Mouse (Mus musculus): Measurements from ENCODE around the gene G6pc. TPM values are rescaled to one million over a fixed set of nuclear protein-coding genes. Genes with fewer than 3 reads are reported as not detected.
A peak's percentile ranks its signal among the peaks of the same experiment; 100 is the strongest.
"Not testable (repeated sequence)": the region's sequence is repeated elsewhere in the genome, so short reads cannot be mapped to it uniquely, and the experiment has no call there.

Gene G6pc
- polyA plus RNA-seq, 1 experiment from 2014 or later: not detected

DNA sequence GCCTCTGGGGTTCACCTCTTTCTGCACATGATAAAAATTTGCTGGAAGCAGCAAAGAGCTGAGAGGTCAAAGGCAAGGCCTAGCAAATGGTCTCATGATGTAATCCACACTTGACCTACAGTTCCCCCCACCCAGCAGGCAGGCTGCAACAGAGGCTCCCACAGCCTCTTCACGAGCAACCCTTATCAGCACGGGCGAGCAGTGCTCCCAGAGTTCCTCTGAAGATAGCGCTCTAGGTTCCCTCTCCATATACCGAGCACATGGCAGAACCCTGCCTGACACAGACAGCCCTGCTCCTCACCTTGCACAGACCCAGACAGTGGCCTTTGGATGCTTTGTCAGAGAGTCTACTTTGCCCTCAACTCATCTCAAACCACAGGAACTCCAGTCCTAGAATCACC, 2.8 kb upstream of the G6pc start:
- 80% methylated on average over 5 of the region's 5 CpGs for WGBS
- Histone ChIP-seq H3K36me3 (no peaks in the 10 kb centered on the region), H3K27ac (no peak overlapping the region)

DNA sequence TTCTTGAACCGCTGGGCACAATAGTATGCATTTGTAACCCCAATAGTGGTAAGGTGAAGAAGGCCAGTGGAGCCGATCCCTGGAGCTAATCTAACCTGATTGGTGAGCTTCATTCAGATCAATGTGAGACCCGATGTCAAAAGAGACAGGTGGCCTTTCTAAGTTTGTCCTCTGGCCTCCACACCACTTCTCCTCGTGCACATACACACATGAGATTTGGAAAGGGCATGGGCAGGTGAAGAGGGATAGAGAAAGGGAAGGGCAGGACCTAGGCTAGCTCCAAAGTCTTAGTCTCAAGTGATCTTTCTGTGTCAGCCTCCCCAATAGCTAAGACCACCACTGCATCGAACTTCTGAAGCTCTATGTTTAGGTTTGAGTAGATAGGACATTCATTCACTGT, 2.8 kb downstream of the G6pc start:
- Histone ChIP-seq H3K27ac (no peak overlapping the region), H3K9me3 (no peaks in the 10 kb centered on the region), H3K4me3 (no peak overlapping the region), H3K36me3 (no peaks in the 10 kb centered on the region), H3K4me1 (replicated peaks) (no peaks in the 10 kb centered on the region), H3K27me3 (ENCODE audit: insufficient read depth, poor library complexity, severe bottlenecking) (no peaks in the 10 kb centered on the region)
- no peak for DNase-seq (ENCODE audit: low spot score)
- 81% methylated on average over 5 of the region's 5 CpGs for WGBS

More for the DNA sequence above, 2.8 kb upstream of the G6pc start:
- 0 out of 2 replicates have a peak, but pooled peaks cover 4% of the 10 kb centered on the region for H3K4me1 ChIP-seq (replicated peaks)
- H3K27me3 ChIP-seq (ENCODE audit: insufficient read depth, poor library complexity, severe bottlenecking): no peaks in the 10 kb centered on the region
- no peaks in the 10 kb centered on the region for H3K9me3 ChIP-seq
- DNase-seq (ENCODE audit: low spot score): no peak
- no peak overlapping the region for H3K4me3 ChIP-seq

DNA sequence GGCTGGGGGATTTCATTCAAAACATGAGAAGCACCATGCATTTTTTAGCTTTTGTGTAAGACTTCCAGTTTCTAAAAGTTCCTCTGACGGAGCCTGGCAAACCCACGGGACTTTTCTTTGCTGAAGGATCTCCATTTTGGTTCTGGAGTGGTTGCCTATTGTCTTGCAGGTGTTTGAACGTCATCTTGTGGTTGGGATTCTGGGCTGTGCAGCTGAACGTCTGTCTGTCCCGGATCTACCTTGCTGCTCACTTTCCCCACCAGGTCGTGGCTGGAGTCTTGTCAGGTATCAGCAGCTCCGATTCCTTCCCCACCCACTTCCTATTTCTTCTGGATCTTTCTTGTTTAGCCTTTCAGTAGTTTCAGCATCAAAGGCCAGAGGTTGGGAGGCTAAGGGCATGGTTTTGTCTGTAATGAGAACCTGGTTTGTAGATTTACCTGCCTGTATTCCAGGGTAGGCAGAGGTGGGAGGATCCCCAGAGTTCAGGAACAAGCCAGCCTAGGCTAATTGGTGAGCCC, 7.1 kb downstream of the G6pc start:
- 73% methylated on average over 7 of the region's 7 CpGs for WGBS
- no peaks in the 10 kb centered on the region for H3K36me3 ChIP-seq
- H3K27ac ChIP-seq: no peak overlapping the region
- no peak overlapping the region for H3K4me3 ChIP-seq
- H3K4me1 ChIP-seq (replicated peaks): no peaks in the 10 kb centered on the region
- DNase-seq (ENCODE audit: low spot score): no peak
- no peaks in the 10 kb centered on the region for H3K9me3 ChIP-seq
- H3K27me3 ChIP-seq (ENCODE audit: insufficient read depth, poor library complexity, severe bottlenecking): 0 out of 2 replicates have a peak, but pooled peaks cover 7% of the 10 kb centered on the region

DNA sequence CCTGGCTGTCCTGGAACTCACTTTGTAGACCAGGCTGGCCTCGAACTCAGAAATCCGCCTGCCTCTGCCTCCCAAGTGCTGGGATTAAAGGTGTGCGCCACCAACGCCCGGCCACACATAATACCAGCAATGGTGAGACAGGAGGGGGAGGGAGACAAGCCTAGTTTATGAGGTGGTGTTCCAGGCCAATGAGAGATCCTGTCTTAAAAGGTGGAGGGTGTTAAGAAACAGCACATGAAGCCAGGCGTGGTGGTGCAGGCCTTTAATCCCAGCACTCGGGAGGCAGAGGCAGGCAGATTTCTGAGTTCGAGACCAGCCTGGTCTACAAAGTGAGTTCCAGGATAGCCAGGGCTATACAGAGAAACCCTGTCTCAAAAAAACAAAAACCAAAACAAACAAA, 10.8 kb downstream of the G6pc start:
- H3K4me1 ChIP-seq (replicated peaks); H3K27me3 ChIP-seq (ENCODE audit: insufficient read depth, poor library complexity, severe bottlenecking); H3K36me3 ChIP-seq; H3K9me3 ChIP-seq; DNase-seq (ENCODE audit: low spot score); H3K27ac ChIP-seq; H3K4me3 ChIP-seq: not testable (repeated sequence)
- 93% methylated on average over 8 of the region's 8 CpGs for WGBS

DNA sequence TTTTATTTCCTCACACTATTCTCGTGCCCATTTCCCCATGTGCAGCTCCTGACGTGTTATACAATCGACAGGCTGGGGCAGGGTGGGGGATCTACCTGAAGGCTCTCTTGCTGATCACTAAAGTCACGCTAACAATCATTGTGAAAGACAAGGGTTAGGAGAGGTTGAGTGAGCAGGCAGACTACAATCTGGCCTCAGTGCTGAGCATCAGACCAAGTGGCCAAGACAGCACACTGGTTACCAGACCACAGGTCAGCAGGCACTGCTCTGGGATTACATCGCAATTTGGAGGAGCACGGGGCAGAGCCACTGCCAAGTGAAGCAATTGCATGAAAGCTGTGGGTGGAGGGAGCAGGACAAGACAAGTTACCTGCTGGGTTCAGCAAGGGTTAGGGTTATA, 11.6 kb downstream of the G6pc start:
- Histone ChIP-seq H3K27ac (no peak overlapping the region), H3K4me3 (no peak overlapping the region), H3K4me1 (replicated peaks) (peaks cover 6% of the 10 kb centered on the region), H3K36me3 (no peaks in the 10 kb centered on the region), H3K9me3 (no peaks in the 10 kb centered on the region), H3K27me3 (ENCODE audit: insufficient read depth, poor library complexity, severe bottlenecking) (0 out of 2 replicates have a peak, but pooled peaks cover 7% of the 10 kb centered on the region)
- no peak for DNase-seq (ENCODE audit: low spot score)
- 85% methylated on average over 6 of the region's 6 CpGs for WGBS

DNA sequence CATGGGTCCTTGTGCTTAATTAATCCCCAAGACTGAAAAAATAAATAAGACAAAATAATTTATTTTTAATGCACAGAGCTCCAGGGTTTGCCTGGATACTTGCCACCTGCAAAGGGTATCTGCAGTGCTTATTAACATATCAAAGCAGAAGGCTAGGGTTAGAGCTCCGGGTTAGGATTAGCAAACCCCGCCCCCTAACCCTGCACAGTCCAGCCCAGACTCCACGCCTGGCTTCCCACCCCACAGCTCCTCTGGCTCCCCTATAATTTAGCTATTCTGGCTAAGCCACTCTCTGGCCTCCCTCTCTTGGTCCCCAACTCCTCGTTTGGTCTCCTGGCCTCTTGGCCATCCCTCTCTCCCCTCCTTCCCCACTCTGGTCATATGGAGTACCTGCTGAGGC, 14.5 kb downstream of the G6pc start:
- no peaks in the 10 kb centered on the region for H3K27me3 ChIP-seq (ENCODE audit: insufficient read depth, poor library complexity, severe bottlenecking)
- no peak overlapping the region for H3K27ac ChIP-seq
- H3K9me3 ChIP-seq: no peaks in the 10 kb centered on the region
- H3K4me3 ChIP-seq: no peak overlapping the region
- no peaks in the 10 kb centered on the region for H3K36me3 ChIP-seq
- 15% methylated on average over 4 of the region's 4 CpGs for WGBS
- H3K4me1 ChIP-seq (replicated peaks): peaks cover 6% of the 10 kb centered on the region
- DNase-seq (ENCODE audit: low spot score): peak; percentile 13

DNA sequence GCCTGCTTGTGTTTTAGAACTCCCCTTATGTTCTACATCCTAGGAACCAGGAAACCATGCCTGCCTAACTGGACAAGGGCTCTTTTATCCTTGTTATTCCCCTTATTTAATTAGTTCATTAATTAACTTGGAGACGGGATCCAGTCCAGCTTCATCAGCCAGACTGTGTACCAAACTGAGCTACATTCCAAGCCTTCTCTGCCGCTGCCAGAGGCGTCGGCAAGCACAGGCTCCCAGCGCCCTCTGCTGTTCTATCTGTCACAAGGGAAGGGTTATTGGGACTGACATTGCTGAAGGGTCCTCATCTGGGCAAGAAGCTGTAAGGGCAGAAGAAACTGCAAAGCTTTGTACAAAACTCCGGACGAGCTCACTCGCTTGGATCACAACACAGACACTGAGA, 27.7 kb downstream of the G6pc start:
- Histone ChIP-seq H3K4me1 (replicated peaks) (no peaks in the 10 kb centered on the region), H3K27me3 (ENCODE audit: insufficient read depth, poor library complexity, severe bottlenecking) (no peaks in the 10 kb centered on the region), H3K9me3 (no peaks in the 10 kb centered on the region), H3K27ac (no peak overlapping the region), H3K36me3 (no peaks in the 10 kb centered on the region), H3K4me3 (no peak overlapping the region)
- WGBS: 8% methylated on average over 8 of the region's 8 CpGs
- DNase-seq (ENCODE audit: low spot score): peak; percentile 76

DNA sequence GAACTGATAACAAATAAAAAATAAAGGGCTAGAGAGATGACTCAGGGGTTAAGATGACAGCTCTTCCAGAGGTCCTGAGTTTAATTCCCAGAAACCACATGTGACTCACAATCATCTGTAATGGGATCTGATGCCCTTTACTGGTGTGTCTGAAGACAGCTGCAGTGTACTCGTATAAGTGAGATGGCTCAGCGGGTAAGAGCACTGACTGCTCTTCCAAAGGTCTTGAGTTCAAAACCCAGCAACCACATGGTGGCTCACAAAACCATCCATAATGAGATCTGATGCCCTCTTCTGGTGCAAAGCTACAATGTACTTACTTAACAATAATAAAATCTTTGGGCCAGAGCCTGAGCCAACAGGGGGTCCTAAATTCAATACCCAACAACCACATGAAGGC, 47.9 kb downstream of the G6pc start:
- whole genome bisulfite sequencing: 91% methylated on average over 2 of the region's 2 CpGs
- Histone ChIP-seq H3K27me3 (ENCODE audit: insufficient read depth, poor library complexity, severe bottlenecking) (no peaks in the 10 kb centered on the region), H3K4me1 (replicated peaks) (peaks cover 10% of the 10 kb centered on the region), H3K4me3 (no peak overlapping the region), H3K27ac (no peak overlapping the region), H3K36me3 (peaks cover 47% of the 10 kb centered on the region), H3K9me3 (no peaks in the 10 kb centered on the region)
- no peak for DNase-seq (ENCODE audit: low spot score)

DNA sequence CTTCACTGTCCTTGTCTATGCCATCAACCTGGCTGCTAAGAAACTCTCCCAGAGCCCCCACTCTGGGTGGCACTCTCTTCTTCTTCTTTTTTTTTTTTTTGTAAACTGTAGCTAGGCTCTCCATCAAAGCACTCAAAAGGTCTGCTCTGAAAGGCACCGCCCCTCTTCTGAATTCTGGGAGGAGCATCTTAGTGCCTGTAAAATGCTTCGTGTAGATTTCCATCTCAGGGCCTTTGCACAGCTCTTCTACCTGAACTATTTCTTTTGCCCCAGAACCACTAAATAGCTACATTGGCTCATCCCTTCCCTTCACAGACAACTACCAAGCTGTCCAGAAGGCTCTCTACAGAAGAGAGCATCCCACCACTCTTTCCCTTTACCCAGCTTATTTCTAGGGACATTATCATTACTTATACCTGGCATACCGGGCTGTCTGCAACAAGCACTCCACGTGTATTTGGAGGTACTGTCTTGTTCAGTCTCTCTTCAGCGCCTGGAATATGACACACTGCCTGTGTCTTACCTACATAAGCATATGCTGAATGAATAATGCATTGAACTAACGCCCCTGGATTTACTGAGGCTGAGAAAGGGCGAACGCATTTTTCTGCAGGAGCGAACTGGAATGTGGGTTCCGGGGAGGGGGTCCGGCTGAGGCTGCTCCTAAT, 49.2 kb downstream of the G6pc start:
- 4% methylated on average over 11 of the region's 11 CpGs for WGBS
- DNase-seq (ENCODE audit: low spot score): no peak
- H3K36me3 ChIP-seq: peaks cover 34% of the 10 kb centered on the region
- H3K9me3 ChIP-seq: no peaks in the 10 kb centered on the region
- peak overlapping the region; percentile 88 for H3K27ac ChIP-seq
- H3K4me3 ChIP-seq: peak overlapping the region; percentile 68
- peaks cover 10% of the 10 kb centered on the region for H3K4me1 ChIP-seq (replicated peaks)
- H3K27me3 ChIP-seq (ENCODE audit: insufficient read depth, poor library complexity, severe bottlenecking): no peaks in the 10 kb centered on the region

DNA sequence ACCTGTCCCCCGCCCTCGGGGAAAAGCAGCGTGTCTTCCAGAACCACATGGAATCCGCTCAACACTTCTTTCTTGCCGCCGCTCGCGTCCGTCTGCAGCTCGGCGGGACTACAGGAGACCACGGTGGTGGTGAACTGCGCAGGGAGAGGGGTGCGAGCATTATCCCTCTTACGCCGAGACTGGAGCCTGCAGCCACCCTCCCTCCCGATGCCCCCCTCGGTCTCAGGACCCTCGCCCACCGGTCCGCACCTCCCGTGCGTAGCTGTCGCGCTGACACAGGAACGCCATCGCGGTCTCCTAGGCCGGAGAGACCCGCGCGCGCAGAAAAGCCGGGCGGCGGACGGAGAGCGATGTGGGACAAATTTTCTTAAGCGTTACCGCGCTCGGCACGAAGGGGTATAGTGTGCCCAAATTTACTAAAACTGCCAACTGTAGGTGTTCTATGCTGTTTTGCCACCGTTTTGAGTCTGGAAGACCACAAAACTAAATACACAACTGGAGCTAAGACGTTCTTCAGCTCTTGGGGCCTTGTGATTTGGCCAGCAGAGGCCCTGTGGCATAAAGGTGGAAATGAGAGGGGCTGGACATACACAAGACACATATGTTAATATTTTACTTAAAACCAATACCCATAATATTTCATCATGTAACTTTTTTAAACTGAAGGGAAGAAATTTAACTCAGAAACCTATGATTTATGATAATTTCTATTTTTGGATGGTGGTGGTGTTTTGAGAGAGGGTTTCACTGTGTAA, 49.9 kb downstream of the G6pc start, which contains the start of gene Aarsd1:
Gene Aarsd1 (minus strand): TSS at position 515 of the 755 bp plus-strand sequence.
- Histone ChIP-seq H3K4me3 (peak within 1 kb of the TSS; percentile 68), H3K27me3 (ENCODE audit: insufficient read depth, poor library complexity, severe bottlenecking) (no peaks in the 10 kb centered on the region), H3K9me3 (no peaks in the 10 kb centered on the region), H3K4me1 (replicated peaks) (peaks cover 10% of the 10 kb centered on the region), H3K27ac (peak within 1 kb of the TSS; percentile 88), H3K36me3 (peaks cover 27% of the 10 kb centered on the region)
- WGBS: under 1% methylated on average over 45 of the region's 45 CpGs
- DNase-seq (ENCODE audit: low spot score): peak; percentile 88

DNA sequence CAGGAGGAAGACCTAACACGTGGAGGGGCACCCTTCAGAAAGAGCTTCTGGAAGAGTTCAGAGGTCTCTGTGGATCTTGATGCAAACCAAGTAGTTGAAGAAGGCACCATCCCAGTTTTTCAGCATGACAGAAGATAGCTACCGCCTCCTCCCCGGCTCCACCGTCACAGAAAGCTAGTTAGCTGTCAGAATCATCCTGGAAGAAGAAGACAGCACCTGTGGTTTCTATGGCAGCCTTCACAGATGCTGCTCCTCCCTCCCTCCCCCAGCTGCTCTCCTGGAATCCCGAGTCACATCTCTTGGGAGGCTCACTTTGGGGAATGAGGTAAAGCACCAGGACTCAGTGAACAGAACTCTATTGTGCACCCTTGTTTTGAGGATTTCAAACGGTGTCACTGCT, 51.6 kb downstream of the G6pc start:
- WGBS: 60% methylated on average over 6 of the region's 6 CpGs
- H3K27me3 ChIP-seq (ENCODE audit: insufficient read depth, poor library complexity, severe bottlenecking): peaks cover 5% of the 10 kb centered on the region; the same call in 1 of the 2 replicates
- no peak overlapping the region for H3K27ac ChIP-seq
- H3K4me3 ChIP-seq: no peak overlapping the region
- no peak for DNase-seq (ENCODE audit: low spot score)
- peaks cover 10% of the 10 kb centered on the region for H3K36me3 ChIP-seq
- peaks cover 16% of the 10 kb centered on the region for H3K4me1 ChIP-seq (replicated peaks)
- no peaks in the 10 kb centered on the region for H3K9me3 ChIP-seq

DNA sequence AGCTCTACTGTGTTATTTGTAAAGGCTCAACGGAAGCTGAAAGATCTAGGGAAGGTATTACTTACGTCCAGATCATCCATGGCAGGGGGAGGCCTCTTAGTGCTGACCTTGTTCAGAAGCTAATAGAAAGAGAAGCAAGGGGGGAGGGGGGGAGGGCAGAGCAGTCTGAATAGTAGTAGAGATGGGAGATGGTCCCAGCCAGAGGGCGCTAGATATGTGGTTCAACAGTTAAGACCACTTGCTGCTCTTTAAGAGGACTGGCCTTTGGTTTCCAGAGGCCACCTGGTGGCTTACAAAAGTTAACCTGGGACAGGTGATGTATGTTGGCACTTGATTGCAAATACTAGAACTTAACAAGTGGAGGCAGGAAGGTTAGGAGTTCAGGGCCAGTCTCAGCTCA, 52.2 kb downstream of the G6pc start:
- 21% methylated on average over 3 of the region's 3 CpGs for WGBS
- no peaks in the 10 kb centered on the region for H3K9me3 ChIP-seq
- H3K27ac ChIP-seq: no peak overlapping the region
- no peak overlapping the region for H3K4me3 ChIP-seq
- H3K27me3 ChIP-seq (ENCODE audit: insufficient read depth, poor library complexity, severe bottlenecking): peaks cover 5% of the 10 kb centered on the region; the same call in 1 of the 2 replicates
- DNase-seq (ENCODE audit: low spot score): no peak
- H3K36me3 ChIP-seq: 0 out of 2 replicates have a peak, but pooled peaks cover 6% of the 10 kb centered on the region
- peaks cover 22% of the 10 kb centered on the region for H3K4me1 ChIP-seq (replicated peaks)

DNA sequence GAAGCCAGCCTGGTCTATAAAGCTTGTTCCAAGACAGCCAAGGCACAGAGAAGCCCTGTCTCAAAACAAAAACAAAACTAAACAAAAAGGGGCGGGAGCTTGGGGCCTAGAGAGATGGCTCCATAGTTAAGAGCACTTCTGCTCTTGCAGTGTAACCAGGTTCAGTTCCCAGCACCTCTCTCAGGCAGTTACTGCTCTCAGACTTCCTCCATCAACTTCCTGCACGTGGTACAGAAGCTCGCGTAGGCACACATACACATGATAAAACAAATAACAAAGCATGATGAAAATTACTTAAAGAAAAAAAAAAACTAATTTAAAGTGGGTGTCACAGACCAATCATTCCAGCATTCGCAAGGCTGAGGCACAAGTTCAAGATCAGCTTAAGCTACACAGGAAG, 52.8 kb downstream of the G6pc start:
- 91% methylated on average over 5 of the region's 5 CpGs for WGBS
- H3K4me3 ChIP-seq: no peak overlapping the region
- H3K27ac ChIP-seq: no peak overlapping the region
- H3K36me3 ChIP-seq: 0 out of 2 replicates have a peak, but pooled peaks cover 3% of the 10 kb centered on the region
- peaks cover 5% of the 10 kb centered on the region; the same call in 1 of the 2 replicates for H3K27me3 ChIP-seq (ENCODE audit: insufficient read depth, poor library complexity, severe bottlenecking)
- no peak for DNase-seq (ENCODE audit: low spot score)
- peaks cover 25% of the 10 kb centered on the region for H3K4me1 ChIP-seq (replicated peaks)
- H3K9me3 ChIP-seq: no peaks in the 10 kb centered on the region

Data from hindbrain, embryonic 10.5 days (tissue).